Mouse (Mus musculus) T-helper 2 cell (primary cell): ENCODE results near the gene Kcnj16.

ENCODE experiments used
- in situ Hi-C: fragments of 300-600 bp; cut with MboI, MseI; formaldehyde crosslinking; loops from one replicate; pipeline ENCODE4 v1.15.1; 2025; ENCODE audit warnings: high pct_unique_total_duplicates

The Kcnj16 gene

DNA sequence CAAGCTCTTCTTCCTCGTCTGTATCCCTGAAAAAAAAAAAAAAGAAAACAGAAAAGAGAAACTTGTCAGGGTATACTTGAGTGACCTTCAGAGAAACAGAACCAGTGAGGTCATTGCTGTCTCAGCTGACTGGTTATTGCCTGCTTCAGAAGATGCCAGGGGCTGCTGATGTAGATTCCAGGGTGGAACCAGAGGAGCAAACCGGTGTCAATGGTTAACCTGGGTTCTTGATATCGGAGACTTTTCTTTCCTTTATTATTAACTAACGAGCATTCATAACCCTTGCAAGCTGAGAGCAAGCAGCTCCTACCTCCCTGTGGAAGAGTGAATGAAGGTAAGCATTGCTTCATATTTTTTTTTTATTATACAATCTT, at the start of gene Kcnj16:
TSS of gene Kcnj16 (plus strand) at position 272 of the 374 bp plus-strand sequence.
- in situ Hi-C loops = no loop called here

DNA sequence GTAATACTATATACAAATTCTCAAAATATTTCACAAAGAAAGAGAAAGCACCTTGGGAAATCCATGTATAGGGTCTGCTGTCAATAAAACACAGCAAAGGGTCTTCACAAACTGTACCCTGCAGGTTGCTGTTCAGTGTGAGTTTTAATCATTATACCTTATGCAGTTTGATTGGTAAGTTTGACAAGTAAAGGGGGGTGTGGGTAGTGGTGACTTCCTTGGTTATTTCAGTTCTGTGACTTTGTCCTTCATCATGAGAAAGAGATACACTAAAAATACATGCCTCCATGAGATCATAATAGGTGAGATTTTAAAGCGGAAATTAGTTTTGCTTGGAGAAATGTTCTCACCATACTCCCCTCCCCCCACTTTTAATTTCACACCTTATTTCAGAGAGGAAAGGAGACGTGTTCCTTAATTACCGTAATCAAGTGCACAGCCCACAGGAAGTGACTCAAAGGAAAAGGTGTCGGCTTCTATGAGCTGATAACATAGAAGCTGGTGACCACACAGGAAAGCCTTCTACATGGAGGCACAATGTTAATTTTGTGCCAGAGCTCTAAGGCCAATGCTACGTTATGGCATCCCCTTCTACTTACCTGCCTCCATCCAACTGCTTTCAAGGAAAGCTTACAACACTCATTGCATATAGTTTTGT, 48.9 kb upstream of the Kcnj16 start:
- in situ Hi-C loops = no loop called here

DNA sequence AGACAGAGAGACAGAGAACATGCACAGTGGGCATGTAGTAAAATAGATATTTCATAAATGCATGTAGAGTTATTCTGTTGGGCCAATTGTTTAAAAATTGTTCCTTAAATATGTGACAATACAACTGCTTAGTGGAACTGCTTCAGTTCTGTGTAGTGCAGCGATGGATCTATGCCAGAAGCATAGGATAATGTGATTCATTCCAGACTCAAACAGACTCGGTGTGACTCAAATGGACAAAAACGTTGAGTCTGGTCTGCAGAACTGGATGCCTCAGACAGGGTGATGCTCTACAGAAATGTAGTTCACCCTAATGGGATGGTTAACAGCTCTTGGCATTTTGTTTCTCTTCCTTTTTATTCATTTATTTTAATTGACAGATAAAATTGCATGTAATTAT, 32.1 kb upstream of the Kcnj16 start:
- in situ Hi-C loops = no loop called here

GRCm38 (mm10) chr11:110942280-110942679, 25.6 kb upstream of the Kcnj16 start:
- in situ Hi-C loops = no loop called here

DNA sequence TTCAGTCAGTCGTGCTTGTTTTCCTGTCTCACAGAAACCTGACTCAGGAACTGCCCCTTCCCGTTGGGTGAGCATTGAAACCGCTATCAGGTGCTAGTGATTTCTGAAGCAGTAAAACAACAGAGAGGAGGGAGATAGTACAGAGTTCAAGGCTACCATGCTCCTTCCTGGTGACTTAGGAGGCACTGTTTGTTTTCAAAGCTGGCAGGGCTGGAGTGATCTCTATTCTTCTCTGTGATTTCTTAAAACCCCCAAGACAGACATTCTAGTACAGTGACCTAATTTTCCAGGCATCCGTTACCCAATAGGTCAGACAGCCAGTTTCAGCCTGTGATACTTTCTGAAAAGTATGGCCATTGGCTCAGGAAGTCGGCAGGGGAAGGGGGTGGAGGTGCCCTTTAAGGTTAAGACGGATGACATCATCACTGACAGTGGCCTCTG, 25.1 kb upstream of the Kcnj16 start:
- in situ Hi-C loops = no loop called here

DNA sequence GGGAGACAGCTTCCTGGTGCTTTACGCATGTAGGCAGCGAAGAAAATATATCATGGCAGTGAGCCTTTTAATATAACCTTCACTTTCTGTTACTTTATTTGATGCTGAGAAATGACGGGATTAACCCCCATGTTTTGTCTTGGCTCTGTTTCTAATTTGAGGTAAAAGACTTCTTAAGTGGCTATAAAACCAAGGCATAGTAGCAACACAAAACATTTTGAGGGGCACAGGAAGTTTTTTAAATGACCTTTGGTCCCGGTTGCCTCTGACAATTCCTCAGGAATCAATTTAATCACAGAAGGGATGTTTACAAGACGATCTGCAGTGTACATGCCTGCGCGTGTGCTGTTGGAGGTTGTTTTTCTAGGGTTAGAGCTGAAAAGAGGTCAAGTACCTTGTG, 11.2 kb upstream of the Kcnj16 start:
- in situ Hi-C loops = no loop called here

DNA sequence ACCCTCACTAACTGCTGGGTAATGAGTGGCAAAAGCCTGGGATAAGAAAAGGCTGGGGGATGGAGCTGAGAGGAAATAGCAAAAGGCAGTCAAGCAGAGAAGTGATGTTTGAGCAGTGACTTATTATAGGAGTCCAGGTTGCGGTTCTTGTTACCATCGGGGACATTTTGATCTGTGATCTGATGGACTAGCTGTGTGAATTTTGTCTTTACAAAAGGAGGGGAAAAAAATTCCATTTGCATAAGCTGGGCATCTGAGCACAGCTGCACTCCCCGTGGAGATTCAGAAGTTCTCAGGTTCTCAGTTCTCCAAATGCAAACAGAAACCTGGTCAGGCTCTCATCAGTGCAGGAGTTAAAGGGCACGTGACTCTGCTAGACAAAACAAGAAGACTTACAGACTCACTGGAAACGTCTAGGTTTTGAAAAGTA, 6.2 kb upstream of the Kcnj16 start:
- in situ Hi-C loops = no loop called here

DNA sequence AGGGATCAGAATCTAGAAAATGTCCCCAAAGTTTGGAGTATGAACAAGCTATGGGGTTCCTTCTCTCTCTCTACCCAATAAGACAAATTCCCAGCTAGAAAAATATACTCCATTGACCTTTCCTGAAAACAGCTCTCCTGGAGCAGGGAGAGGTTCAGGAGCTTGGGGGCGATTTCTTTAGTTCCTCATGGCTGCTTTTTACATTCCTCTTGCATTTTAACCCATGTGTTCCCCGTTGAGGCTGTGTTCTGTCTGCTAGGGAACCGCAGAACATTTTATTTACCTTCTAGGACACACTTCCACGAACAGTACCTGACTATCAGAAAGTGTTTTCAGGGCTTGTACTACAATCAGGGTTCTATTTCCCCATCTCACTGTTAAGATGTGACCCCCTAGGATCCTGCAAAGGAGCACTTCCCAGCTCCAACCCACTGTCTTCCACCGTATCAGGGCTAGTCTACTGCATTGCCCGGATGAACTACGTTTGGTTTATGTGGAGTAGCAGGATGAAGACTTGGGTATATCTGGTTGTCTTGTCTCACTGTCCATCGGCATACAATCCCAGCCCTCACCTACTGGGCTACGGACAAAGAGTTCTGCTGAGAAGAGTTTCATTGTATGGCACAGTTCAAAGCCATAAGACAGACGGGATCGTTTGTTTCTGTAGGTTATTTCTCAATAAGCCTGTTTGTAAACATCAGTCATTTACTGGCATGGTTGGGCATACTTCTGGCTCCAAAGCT, 643 bp upstream of the Kcnj16 start:
- in situ Hi-C loops = no loop called here

GRCm38 (mm10) chr11:110968901-110969300, 1.1 kb downstream of the Kcnj16 start:
- in situ Hi-C loops = no loop called here

DNA sequence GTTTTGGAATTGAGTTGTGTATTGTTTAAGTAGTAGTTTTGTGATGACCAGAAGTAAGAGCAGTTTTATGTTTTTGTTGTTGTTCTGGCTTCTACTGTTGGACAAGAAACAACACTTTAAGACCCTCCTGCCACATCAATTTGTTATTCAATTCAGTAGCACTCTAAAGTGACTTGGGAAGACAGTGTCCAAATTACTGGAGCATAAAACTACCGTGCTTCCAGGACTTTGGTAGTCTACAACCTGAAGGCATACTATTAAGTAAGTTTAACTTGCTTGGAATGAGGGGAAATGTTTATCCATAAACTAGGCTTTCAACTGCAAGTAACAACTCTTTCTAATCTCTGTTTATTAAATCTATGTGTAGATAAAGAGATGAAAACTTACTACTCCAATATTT, 17.7 kb downstream of the Kcnj16 start:
- in situ Hi-C loops = no loop called here

DNA sequence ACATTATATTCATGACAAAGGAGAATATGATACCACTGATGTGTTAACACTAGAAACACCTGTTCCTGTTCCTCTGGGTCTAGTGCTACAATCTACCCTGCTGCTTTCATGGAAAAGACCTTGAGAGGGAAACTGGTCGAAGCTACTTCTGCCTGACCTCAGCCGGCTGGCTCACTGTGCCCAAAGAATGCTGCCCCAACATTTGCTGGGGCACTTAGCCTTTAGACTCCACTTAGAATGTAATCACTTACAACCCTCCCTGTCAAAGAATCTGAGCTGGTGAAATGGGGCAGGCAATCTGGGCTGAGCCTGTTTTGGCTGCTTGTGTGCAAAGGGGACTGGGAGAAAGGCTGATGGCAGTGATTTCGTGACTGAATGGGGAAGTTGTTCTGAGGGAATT, 18.1 kb downstream of the Kcnj16 start:
- in situ Hi-C loops = no loop called here

DNA sequence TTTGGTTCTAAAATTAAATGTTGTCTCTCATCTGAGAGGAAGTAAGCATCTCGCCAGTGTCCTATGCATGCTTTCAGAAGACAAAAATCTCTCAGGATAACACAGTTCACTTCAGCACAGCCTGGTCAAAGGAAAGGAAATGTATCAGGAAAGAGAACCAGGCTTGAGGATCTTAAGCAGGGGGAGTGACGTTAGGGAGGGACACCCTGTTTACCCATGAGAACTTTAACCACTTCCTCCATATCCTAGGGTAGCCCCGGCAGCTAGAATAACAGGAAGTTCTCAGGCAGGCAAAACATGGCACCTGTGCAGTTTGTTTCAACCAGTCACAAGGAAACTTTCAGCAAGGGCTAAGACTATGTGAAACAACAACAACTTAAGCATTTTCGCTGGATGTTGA, 25.8 kb downstream of the Kcnj16 start:
- in situ Hi-C loops = no loop called here

- in situ Hi-C loops = no loop called here
These were observed 29.4 kb downstream of the Kcnj16 start for GRCm38 (mm10) chr11:110997211-110997610.

- in situ Hi-C loops = no loop called here
These were observed 37.3 kb downstream of the Kcnj16 start for GRCm38 (mm10) chr11:111005103-111005502.

DNA sequence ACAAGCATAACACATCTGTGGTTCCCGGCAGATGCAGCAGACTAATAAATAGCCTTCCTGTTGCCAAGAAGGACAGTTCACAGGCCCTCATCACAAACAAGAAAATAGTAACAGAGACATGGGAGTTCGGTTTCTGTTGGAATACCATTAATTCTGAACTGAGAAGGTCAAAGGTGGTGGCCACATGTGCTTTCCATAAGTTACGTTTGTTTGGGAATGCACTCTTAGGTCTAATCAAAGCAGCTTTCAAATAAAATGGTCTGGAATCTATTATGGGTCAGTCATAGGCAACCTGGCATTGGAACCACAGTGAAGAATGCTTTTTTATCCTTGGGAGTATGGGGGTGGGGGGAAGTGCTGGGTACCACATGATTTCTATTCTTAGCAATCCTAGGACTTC, 41.6 kb downstream of the Kcnj16 start:
- in situ Hi-C loops = no loop called here

DNA sequence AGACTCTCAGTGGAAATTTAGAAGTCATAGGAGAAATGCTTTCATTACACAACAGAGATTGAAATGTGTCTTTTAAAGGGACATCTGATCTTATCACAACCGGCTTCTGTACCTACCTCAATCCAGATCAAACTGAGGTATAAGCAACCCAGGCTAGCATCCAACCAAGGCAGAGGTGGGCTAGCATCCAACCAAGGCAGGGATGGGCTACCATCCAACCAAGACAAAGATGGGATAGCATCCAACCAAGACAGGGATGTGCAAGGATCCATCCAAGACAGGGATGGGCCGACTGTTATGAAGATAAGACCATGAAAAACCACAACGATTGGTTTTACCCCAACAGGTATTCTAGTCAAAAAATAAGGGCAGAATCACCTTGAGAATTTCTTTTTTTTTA, 48.4 kb downstream of the Kcnj16 start:
- in situ Hi-C loops = no loop called here

DNA sequence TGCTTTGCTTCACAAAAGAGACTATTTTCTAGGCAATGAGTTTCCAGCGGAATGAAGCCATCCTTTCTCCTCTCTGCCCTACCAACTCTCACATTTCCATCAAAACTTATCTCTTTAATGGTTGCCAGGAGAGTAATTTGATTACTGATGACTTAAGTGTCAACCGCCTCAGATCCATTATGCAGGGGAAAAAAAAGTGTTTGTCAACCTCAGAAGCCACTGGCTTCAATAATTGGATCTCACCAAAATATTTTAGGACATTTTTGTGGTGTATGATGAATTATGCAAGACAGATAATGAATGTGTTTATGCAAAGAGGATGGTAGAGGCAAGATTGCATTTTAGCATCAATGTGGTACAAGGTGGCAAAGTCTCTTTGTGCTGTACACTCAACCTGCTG, 52.4 kb downstream of the Kcnj16 start:
- in situ Hi-C loops = no loop called here

- in situ Hi-C loops = no loop called here
These were observed 54.9 kb downstream of the Kcnj16 start for GRCm38 (mm10) chr11:111022681-111023281.

GRCm38 (mm10) chr11:111042175-111042574, 74.3 kb downstream of the Kcnj16 start:
- in situ Hi-C loops = no loop called here

DNA sequence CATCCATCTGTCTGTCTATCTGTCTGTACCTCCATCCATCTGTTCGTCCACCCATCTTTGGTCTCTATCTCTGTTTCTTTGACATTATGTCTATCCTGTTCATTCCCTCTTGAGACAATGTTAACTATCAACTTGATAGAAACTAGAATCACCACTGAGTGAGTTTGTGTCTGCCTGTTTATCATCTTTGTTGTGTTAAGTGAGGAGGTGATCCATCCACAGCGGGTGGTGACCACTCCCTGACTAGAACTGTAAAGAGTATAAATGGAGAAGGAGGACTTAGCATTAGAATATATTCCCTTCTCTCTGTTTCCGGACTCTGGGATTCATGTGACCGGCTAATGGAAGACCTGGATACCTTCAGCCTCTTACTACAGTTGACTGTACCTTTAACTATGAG, 75.5 kb downstream of the Kcnj16 start:
- in situ Hi-C loops = no loop called here

- in situ Hi-C loops = loop anchor here (25.0 kb wide), 1 partner anchor 517 kb away; no protein-coding TSS in a partner anchor
These were observed 86.4 kb downstream of the Kcnj16 start for GRCm38 (mm10) chr11:111054252-111054651.

DNA sequence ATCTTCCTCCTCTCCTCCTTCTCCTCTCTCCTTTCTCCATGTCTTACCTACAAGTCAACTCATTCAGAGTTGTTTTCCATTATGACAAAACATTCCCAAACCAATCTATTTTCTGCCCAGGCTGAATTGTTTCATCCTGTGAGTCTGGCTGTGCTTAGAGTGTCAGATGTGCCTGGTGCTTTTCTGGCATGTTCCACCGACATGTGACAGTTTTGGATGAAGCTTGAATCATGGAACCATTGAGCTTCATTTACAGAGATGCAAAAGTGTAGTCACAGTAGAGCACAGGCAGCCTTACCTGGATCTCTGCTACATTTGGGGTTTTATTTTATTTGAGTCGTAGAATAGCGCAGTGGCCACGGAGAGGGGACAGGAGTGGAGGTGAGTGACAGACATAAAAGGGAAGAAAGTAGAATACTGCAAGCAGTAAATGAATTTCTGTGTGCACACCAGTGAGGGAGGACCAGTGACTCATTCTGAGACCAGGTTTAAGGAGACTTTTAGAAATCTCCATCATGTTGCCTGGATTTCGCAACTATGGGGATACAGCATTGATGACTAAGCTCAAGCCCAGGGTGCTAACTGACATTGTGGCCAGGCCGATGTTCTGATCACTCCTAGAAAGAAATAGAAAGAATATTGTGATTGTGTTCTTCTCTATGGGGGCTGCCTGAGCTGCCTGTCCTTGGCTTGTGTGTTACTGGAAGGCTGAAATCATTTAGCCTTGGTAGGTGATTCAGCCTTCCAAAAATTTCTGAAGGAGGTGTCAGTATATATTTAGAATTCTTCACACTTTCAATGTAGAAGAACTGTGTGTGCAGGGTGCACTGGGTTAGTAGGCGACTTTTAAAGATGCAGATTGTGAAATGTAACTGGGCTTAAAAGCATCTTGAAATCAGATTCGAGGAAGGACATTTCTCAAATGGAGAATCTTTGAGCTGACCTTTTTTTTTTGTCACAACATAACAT, 87.3 kb downstream of the Kcnj16 start:
- in situ Hi-C loops = loop anchor here (25.0 kb wide), 1 partner anchor 518 kb away; no protein-coding TSS in a partner anchor
